Mouse (Mus musculus) urinary bladder, postnatal 36 days (tissue): ENCODE results near the gene Fam118a.
"Not testable (repeated sequence)": the region's sequence is repeated elsewhere in the genome, so short reads cannot be mapped to it uniquely, and the experiment has no call there.

Source experiments
- DNase-seq, 2 experiments: peaks; one replicate each; pipeline ENCODE4 v3.0.0; 2022; ENCODE audit warnings: low spot score in 2 of 2, mixed read lengths in 1 of 2

The Fam118a gene

DNA sequence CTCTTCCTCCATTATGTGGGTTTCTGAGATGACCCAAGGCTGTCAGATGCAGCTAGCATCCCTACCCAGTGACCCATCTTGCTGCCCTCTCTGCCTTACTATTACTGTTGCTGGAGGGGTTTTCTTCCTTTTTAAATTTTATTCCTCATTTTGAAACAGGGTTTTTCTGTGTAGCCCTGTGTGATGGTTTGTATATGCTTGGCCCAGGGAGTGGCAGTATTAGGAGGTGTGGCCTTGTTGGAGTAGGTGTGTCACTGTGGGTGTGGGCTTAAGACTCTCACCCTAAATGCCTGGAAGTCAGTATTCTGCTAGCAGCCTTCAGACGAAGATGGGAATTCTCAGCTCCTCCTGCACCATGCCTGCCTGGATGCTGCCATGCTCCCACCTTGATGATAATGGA is at the start of gene Fam118a:
TSS of gene Fam118a (plus strand) at position 301 of the 400 bp plus-strand sequence.
- not testable (repeated sequence) for DNase-seq

DNA sequence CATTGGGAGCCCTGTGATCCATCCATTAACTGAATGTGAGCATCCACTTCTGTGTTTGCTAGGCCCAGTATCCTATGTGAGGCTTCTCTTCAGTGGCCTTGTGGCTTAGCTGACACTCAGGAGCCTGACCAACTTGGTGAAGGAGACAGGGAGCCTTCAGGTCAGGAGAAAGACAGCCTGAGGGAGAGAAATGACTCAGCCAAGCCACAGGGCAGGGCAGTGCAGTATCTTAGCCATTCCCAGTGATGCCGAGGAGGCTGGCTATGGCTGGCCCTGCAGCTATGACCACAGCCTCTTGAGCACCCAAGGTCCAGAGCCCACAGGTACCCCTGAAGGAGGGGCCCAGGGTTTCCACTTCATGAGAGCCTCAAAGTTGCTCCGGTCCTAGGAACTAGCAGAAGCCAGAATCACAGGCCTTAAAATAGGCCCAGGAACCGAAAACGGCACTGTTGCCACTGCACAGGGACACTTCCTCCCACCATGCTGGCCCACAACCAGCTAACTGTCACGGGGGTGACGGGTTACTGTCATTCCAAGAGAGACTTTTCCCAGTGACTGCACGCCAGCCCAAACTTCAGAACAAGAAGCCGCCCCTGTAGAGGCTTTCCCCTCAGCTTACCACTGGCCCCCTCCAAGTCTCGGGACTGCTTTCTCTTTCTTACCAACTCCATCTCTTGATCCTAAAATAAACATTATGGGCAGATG is 47.0 kb upstream of the Fam118a start:
- DNase-seq: no peak

DNA sequence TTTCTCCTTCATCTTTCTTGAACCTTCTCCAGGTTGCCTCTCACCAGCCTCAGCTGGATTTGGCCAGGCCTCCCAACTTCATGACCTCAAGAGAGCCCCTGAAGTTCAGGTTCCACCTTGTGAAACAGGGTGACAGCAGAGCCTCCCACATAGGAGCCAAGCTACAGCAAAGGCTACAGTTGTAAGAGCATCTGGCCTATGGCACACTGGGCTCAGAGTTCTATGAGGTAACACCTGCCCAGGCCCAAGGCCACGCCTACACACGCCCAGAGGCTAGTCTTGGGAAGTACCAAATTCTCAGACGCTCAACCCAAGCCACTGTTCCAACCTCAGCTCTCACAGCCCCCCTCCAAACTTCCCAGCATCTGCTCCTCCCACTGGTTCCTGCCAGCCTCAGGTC is 45.9 kb upstream of the Fam118a start:
- DNase-seq: peak in 1 of 2 experiments; percentile 51

DNA sequence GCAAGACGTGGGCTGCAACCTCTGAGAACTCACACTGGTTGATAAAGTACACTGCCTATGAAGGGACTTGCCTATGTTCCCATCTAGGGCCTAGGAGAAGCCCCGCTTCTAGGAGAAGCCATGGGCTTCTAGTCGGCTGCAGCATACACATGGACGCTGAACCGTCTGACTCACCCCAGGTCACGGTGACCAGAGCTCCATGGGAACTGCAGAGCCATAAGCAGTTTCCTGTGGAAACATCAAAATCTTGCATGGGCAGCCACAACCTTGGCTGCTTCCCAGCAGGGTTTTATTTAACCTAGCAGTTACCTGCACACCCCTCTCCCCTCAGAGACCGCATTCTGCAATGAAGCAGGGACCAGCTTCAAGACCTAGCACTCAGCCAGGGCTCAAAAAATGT is 45.0 kb upstream of the Fam118a start:
- peak in 1 of 2 experiments; percentile 23 for DNase-seq

DNA sequence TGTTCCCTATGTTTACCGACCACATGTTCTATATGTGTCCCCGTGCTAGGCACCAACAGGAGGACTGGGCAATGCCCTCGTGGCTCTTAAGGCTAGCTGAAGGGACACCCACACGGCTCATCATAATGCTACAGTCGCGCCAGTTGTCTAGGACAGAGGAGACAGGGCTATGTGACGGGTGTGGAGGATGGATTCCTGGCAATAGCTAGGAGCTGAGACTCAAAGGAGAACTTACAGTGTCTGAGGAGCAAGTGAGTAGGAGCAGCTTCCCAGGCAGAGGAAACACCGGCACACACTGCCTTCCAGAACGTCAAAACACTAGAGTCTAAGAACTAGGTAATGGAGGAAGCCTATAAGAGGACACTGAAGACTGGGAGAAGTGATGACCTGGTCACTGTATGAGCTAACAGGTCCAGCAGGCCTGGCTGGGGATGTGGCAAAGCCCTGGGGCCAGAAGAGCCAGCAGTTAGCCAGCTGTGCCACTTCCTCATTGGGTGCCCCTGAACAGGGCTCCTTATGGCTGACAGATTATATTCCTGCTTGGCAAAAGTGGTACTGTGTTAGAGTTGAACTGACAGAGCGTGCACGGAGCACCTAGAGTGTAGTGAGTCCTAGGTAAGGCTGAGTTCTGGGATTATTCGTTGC is 43.1 kb upstream of the Fam118a start:
- no peak for DNase-seq

DNA sequence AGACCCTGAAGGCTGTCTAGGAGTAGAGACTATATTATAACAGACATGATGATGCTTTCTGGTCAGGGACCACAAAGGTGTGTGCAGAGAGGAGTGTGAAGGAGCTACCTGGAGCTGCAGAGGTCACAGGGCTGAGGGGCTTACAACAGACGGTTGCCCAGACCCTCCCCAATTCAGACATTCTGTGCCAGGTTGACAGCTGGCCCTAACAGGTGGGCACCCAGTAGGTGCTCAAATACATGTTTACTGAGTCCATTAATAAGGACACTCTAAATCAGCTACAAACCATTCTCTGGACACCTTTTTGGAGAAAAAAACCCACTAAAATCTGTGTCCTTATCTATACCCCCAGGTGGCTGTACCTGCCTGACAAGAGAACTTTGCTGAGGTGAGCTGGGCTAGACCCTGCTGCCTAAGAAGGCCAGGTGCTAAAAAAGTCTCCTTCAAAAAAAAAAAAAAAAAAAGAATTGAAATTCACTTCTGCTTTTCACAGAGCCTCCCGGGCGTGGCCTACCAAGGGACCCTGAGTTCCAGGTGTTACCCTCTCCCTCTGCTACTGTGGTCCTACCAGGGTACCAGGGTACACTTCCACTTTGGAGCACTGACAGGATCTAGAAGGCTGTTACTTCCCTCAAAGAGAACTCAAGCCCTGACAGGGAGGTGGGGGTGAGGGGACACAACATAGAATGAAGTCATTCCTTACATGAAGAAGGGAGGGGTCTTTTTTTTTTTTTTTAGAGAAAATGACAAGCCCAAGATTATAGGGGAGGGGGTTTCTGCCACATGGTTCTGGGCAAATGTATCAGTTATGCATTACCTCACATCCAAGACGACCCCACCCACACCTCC is 42.4 kb upstream of the Fam118a start:
- no peak for DNase-seq

DNA sequence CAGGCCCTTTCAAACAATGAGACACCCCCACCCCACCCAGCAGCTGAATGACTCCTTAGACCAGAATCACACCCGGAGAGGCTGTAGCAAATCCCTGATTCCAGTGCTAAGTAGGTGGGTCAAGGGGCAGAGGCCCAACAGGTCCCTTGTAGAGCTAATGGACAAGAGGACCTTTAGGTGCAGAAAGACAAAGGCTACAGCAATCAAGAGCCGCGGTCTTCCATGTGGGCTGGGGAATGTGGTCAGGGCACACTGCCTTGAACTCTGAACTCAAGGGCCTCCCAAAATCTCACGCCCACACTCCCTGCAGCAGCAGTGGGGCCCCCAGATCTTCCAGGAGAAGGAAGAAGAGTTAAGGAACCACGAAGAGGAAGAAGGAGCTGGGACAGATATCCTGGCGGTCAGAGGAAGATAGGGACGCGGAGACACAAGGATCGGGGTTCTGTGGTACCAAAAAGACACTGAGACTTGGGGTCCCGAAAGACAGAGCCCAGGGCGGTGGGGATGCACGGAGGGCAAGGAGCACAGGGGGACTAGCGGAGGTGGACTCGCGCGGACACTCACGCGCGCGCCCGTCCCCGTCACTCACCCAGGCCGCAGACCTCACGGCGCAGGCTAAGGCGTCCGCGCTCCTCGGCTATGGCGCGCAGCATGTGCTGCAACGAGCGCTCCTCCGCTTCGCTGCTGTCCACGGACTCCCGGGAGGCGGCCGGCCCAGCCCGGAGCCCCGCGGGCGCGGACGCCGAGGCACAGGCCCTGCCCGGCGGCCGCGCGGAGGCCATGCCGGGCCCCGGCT is 41.5 kb upstream of the Fam118a start:
- peak; percentile 26 to 38 for DNase-seq

DNA sequence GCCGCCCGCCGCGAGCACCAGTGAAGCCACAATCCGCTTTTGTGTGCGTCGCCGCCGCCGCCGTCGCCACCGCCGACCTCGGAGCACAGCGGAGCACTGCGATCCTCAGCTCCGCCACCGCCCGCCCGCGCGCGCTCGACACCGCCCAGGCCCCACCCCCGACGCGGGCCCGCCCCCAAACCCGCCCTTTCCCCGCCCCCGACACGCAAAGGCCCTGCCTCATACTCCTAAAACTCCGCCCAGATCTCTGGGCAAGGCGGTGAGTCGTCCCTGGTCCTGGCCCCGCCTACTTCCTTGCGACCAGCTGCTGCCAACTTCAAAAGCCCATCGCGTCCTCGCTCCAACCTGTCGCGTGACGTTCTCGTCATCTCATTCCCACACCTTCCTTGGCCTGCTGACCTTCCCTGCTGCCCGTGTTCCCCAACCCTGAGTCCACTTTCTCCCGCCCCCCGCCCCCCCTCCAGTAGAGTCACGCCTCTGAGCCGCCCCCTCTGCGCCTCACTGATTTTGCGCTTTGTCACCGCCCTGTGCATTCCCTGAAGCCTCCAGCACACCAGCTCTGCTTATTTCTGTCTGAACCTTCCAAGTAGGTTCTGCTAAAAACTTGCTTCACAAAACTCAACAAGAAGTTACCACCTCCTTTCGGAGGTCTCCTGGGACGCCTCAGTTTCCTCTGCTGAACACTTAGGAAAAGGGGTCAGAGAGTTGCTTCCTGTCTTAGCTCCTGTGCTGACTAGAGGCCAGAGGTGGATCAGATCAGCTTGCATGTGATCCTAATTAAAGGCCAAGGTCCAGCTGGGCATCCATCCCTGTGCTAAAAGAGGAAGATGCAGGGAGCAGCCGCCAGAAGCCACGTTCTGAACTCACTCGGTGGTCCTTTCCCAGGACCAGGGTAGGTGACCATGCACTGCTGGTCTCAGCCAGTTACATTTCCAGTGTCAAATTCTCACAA is 40.6 kb upstream of the Fam118a start, which contains the start of gene 5031439G07Rik:
TSS of gene 5031439G07Rik (minus strand) at position 678 of the 952 bp plus-strand sequence.
- DNase-seq: peak; percentile 87 to 92

DNA sequence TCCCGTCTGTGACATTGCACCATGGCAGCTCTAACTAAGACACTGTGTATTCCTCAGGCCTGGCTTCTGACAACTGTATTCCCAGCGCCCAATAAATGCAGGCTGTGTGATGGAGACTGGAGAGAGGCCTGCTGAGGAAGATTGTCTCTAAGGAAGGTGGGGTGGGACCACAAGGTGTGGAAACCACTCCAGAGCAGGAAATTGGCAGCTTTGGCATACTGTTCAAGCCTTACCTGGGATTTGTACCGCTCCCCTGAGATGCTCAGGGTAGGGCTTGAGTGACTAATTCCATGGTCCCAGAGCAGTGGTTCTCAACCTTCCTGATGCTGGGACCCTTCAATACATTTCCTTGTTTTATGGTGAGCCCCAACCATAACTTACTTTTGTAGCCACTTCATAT is 39.6 kb upstream of the Fam118a start:
- DNase-seq: no peak

DNA sequence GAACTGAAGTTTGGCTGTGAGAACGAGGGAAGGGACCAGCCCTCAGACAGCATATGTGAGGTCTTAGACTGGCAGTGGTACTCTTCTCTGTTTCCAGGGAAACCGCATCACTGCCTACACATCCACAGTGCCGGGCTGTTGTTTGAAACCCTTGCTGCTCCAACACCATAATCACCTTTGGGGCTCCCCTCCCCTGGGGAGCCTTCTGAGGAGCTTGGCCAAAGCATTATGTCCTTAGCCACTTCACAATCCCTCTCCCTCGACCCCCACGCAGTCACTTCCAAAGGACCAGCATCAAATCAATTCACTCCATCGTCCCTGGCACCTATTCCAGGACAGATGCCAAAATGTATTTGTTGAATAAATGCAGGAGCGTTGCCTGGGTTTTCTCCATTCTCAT is 39.0 kb upstream of the Fam118a start:
- DNase-seq: no peak

DNA sequence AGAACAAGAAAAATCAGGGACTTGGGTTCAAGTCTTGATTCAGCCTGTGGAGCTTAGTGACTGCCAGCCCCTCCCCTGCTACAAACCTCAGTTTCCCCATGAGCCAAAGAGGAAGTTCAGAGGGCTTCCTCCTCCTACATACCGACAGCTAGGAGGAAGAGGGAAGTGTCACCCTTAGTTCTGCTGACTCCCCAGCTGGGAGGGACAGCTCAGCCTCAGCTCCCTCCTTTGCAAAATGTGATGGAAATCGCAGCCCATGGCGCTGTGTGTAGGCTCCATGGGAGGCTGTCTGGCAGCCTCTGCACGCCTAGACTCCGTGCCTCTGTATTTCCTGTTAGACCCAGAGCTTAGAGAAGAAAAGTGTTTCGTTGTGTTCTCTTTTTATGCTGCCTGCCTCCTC is 34.2 kb upstream of the Fam118a start:
- DNase-seq: no peak

DNA sequence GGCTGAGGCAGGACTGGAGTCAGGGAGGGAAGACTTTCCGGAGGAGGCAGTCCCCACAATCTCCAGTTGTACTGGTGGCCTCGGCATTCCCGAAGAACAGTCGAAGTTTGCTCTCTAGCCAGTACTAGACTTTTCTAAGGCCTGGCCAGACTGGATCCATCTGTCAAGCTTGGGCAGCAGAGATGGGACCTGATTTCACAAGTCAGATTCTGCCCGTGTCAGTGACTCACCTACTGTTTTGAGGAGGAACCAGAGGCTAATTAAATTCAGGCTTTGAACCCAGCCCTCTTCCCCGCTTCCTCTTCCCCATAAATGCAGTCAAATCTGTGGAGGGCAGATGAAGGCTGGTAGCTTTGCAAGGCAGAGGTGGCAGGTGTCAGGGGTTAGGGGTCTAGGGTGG is 33.7 kb upstream of the Fam118a start:
- DNase-seq: peak in 1 of 2 experiments; percentile 55

DNA sequence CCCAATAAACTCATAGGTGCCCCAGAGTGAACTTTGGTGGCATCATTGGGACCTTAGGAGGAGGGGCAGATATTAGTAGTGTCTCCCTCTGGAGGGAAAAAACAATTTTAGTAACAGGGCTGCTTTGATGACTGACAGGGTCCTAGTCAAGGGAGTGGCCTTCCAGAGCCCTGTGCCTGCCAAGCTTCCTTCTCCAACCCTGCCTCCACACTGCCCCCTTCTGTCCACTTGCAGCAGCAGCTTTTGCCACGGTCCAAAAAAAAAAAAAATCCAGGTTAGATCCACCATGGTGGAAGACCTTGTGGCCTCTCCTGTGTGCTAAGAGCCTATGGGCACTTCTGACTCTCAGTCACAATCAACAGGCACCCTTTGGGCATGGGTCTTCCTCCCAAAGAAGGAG is 32.8 kb upstream of the Fam118a start:
- peak in 1 of 2 experiments; percentile 74 for DNase-seq

DNA sequence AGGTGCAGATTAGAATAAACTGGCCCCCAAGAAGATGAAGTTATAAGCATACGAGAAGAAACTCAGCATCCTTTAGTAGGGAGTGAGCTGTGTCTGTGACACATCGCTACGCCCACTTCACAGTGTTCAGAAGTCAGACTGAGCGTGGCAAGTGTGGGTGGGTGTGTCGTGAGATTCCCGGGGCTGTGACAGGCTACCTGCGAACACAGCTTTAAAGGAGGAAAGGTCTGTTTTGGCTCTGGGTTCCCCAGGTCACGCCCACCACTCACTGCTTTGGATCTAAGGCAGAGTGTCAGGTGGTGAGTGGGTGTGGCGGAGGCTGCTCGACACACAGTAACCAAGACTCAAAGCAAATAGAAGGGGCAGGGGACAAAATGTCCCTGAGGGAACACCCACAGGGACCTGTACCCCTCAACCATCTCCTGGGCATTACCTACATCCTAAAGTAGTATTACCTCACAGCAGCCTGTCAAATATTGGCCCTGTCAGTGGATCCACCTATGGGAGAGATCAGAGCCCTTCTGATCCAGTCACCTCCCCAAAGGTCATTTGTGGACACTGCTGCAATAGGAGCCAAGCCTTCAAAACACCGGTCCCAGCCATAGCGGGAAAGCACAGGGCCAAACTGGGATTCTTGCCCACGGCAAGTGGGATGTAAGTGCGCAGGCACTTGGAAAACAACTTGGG is 30.8 kb upstream of the Fam118a start:
- no peak for DNase-seq

DNA sequence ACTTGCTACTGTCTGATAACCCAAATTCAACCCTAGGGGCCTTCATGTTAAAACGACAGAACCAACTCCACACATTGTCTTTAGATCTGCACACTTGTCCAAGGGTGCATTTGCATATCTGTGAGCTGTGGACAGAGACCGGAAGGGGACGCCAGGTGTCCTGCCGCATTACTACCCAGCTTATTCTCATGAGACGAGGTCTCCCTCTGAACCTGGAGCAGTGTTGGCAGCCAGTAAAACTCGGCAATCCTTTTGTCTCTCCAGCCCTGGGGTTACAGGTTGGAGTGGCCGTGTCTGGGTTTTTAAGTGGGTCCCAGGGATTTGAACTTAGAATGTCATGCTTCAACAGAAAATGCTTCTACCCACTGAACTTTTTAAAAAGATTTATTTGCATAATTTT is 28.8 kb upstream of the Fam118a start:
- DNase-seq: no peak

DNA sequence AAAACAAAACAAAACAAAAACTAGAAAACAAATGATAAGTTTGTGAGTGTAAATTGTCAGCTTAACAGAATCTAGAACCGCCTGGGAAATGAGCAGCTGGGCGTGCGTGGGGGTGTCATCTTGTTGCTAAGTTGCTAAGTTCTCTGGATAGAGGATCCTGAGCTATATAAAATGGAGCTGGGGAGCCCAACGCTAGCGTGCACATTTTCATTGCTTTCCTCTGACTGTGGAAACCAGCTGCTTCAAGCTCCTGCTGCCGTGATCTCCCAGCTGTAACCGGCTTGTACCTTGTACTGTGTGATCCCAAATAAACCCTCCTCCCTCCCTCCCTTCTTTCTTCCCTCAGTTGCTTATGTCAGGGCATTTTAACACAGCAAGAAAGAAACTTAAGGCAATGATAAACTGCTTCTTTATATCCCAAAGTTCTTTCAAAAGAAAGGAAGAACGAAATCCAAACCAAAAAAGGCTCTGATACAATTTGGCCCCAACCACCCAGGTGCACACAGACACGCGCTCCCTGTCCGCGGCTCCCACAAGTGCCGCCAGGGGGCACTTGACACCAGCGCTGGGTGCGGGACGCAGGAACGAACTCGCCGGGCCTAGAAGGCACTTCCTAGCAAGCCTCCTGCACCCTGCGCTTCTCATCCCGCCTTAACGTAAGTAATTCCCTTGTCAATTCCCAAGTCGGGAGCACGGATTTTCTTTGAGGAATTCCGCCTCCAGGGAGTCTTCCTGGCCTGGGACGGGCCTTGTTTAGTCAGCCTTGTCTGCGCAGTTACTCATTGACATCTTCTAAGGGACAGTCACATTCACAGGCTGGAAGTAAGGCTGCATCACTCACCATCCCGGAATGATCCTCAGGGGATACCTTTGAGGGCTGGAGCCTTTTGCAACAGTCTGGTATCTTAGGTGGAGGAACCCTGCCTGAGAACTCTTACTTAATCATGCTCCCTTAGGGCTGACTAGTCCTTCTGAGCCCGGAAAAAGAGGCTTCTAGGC is 27.5 kb upstream of the Fam118a start:
- peak; percentile 80 to 87 for DNase-seq

DNA sequence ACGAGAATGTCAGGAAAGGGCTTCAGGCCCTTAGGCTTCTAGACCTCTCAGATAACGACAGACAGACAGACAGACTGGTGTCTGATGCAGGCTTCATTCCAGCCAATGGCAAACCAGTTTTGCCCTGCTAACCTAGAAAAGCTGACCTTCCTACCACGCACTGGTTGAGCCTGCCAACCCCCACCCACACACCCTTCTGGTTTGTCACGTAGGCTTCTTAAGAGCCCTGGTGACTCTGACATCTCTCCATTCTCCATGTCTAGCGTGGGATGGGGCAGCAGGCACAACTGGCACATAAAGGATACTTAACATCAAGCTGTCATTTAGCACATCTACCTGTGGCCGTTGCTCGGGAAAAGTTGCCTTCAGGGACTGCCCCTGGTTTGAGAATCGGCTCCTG is 19.1 kb upstream of the Fam118a start:
- no peak for DNase-seq

DNA sequence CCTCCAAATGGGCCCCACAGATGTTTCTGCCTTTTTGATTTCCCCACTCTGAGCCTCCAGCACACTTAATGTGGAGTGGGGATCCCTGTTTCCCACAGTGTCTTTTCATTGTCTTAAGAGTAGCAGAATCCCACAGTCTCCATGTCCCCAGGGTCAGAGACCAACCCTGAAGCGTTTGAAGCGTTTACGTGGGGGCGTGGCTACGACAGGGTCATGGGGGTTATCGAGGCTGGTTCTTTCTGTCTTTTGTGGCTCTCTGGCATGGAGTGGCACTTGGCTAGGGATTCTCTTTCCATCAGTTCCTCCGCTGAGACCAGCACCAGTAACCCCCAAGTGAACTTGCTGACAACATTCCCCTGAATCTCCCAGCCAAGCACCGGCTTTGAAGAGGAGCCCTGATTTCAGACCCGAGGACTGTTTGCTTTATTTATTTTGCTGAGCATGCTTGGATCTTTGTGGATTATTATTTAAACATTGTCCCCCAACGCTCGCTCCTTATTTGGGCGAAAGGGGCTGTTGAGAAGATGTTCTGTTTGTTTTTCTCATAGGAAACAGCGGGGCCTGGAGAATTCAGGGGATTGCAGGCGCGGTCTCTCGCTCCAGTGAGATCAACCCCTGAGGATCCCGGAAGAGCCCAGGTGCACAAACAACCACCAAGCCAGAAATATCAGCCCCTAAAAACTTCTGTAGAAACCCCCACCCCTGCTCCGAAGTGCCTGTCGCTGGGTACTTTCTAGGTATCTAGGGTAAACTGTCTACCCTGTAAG is 16.7 kb upstream of the Fam118a start:
- no peak for DNase-seq
